Mouse (Mus musculus): ENCODE measurements around the gene Stxbp3. TPM values are rescaled to one million over a fixed set of nuclear protein-coding genes. Genes with fewer than 3 reads are reported as not detected.

Gene Stxbp3
- total RNA-seq, 2 experiments from 2014 or later = 17.9 to 22.6 TPM

- DNase-seq (ENCODE audit: low spot score in 2 of 2) = no peak
Observed at GRCm38 (mm10) chr3:108767416-108767815, 72.9 kb downstream of the Stxbp3 start.

- DNase-seq (ENCODE audit: low spot score in 2 of 2) = no peak
Observed at GRCm38 (mm10) chr3:108766943-108767342, 73.4 kb downstream of the Stxbp3 start.

- no peak for DNase-seq (ENCODE audit: low spot score in 2 of 2)
Observed at GRCm38 (mm10) chr3:108765476-108765875, 74.8 kb downstream of the Stxbp3 start.

GRCm38 (mm10) chr3:108764976-108765375 is 75.3 kb downstream of the Stxbp3 start:
- no peak for DNase-seq (ENCODE audit: low spot score in 2 of 2)

- no peak for DNase-seq (ENCODE audit: low spot score in 2 of 2)
Observed at GRCm38 (mm10) chr3:108763691-108764090, 76.6 kb downstream of the Stxbp3 start.

GRCm38 (mm10) chr3:108762597-108763111 is 77.7 kb downstream of the Stxbp3 start:
- peak; percentile 15 to 27 for DNase-seq (ENCODE audit: low spot score in 2 of 2)

- DNase-seq (ENCODE audit: low spot score in 2 of 2) = no peak
Observed at GRCm38 (mm10) chr3:108759566-108760420, 80.5 kb downstream of the Stxbp3 start.

GRCm38 (mm10) chr3:108757570-108757969 is 82.8 kb downstream of the Stxbp3 start:
- no peak for DNase-seq (ENCODE audit: low spot score in 2 of 2)

- no peak for DNase-seq (ENCODE audit: low spot score in 2 of 2)
Observed at GRCm38 (mm10) chr3:108756131-108756530, 84.2 kb downstream of the Stxbp3 start.

GRCm38 (mm10) chr3:108755542-108755941 is 84.8 kb downstream of the Stxbp3 start:
- DNase-seq (ENCODE audit: low spot score in 2 of 2) = no peak

- no peak for DNase-seq (ENCODE audit: low spot score in 2 of 2)
Observed at GRCm38 (mm10) chr3:108754541-108754940, 85.8 kb downstream of the Stxbp3 start.

GRCm38 (mm10) chr3:108751691-108752090 is 88.6 kb downstream of the Stxbp3 start:
- no peak for DNase-seq (ENCODE audit: low spot score in 2 of 2)

- DNase-seq (ENCODE audit: low spot score in 2 of 2) = no peak
Observed at GRCm38 (mm10) chr3:108751061-108751460, 89.3 kb downstream of the Stxbp3 start.

- no peak for DNase-seq (ENCODE audit: low spot score in 2 of 2)
Observed at GRCm38 (mm10) chr3:108744060-108744459, 96.3 kb downstream of the Stxbp3 start.

Other genes starting within 250 kb of the Stxbp3 start
- 100 to 1,000 TPM; 130 to 141 TPM for gene Wdr47, start 249.2 kb downstream of the Stxbp3 start, total RNA-seq (2021)
- 10 to 100 TPM; 25.1 to 25.7 TPM for gene Clcc1, start 186.6 kb downstream of the Stxbp3 start, total RNA-seq (2021)
- gene Gpsm2, start 118.2 kb downstream of the Stxbp3 start, total RNA-seq (2021) = 10 to 100 TPM; 13.5 to 20.4 TPM
- gene Aknad1, start 100.9 kb downstream of the Stxbp3 start, total RNA-seq (2021) = not detected
- gene Fndc7, start 49.5 kb upstream of the Stxbp3 start, total RNA-seq (2021) = under 1 TPM in 1 of 2 experiments, not detected in 1; 0.07 TPM
- gene Prpf38b, start 71.2 kb upstream of the Stxbp3 start, total RNA-seq (2021) = 10 to 100 TPM; 49.6 to 58.4 TPM
- 1 to 10 TPM; 1.8 to 2.7 TPM for gene Henmt1, start 99.3 kb upstream of the Stxbp3 start, total RNA-seq (2021)
- gene Gm9857, start 99.9 kb upstream of the Stxbp3 start, total RNA-seq (2021) = not detected
- 10 to 100 TPM; 55.8 to 57.1 TPM for gene Fam102b, start 187.1 kb upstream of the Stxbp3 start, total RNA-seq (2021)
- gene Slc25a54, start 239.9 kb upstream of the Stxbp3 start, total RNA-seq (2021) = not detected